Mouse (Mus musculus): ENCODE data around the gene Cebpb.

The Cebpb gene

GRCm38 (mm10) chr2:167725879-167726278 is 37.2 kb downstream of the Cebpb start:
- no peak for DNase-seq

- peak; percentile 12 for DNase-seq
Measured at GRCm38 (mm10) chr2:167727161-167727560, 38.4 kb downstream of the Cebpb start.

- DNase-seq: no peak
Measured at GRCm38 (mm10) chr2:167730036-167730435, 41.3 kb downstream of the Cebpb start.

GRCm38 (mm10) chr2:167731149-167731548 is 42.4 kb downstream of the Cebpb start:
- no peak for DNase-seq

GRCm38 (mm10) chr2:167734861-167735260 is 46.1 kb downstream of the Cebpb start:
- DNase-seq: no peak

GRCm38 (mm10) chr2:167739030-167739429 is 50.3 kb downstream of the Cebpb start:
- no peak for DNase-seq
